Mouse (Mus musculus) embryonic facial prominence, embryonic 12.5 days (tissue): ENCODE results near the gene Npas3. TPM values are rescaled to one million over a fixed set of nuclear protein-coding genes. Genes with fewer than 3 reads are reported as not detected.

Experiments used
- ATAC-seq: fragments of 200-750 bp; cut with Nextera tagmentation; 2 replicates; pipeline ENCODE4 v1.8.0; 2017; ENCODE audit not compliant: insufficient number of reproducible peaks, insufficient read depth, low FRiP score, low TSS enrichment
- H3K27ac ChIP-seq: fragments of 300-500 bp; sonication (generic); 2 replicates; pipeline ENCODE4 v1.5.1; 2016; ENCODE audit warnings: mild to moderate bottlenecking
- H3K27me3 ChIP-seq: fragments of 300-500 bp; sonication (generic); 2 replicates; pipeline ENCODE4 v1.6.1; 2016; ENCODE audit warnings: mild to moderate bottlenecking, moderate library complexity
- H3K36me3 ChIP-seq: fragments of 300-500 bp; sonication (generic); 2 replicates; pipeline ENCODE4 v1.6.1; 2016; ENCODE audit warnings: mild to moderate bottlenecking
- H3K4me1 ChIP-seq: fragments of 300-500 bp; sonication (generic); 2 replicates; pipeline ENCODE4 v1.6.1; 2016
- H3K4me2 ChIP-seq: fragments of 300-500 bp; sonication (generic); replicated peaks from 2 replicates; pipeline ENCODE4 v1.6.1; 2016; ENCODE audit warnings: mild to moderate bottlenecking, moderate library complexity
- H3K4me3 ChIP-seq: fragments of 300-500 bp; sonication (generic); 2 replicates; pipeline ENCODE4 v1.5.1; 2016; ENCODE audit warnings: mild to moderate bottlenecking
- H3K9ac ChIP-seq: fragments of 300-500 bp; sonication (generic); 2 replicates; pipeline ENCODE4 v1.6.1; 2016; ENCODE audit warnings: mild to moderate bottlenecking, moderate library complexity
- H3K9me3 ChIP-seq: fragments of 300-500 bp; sonication (generic); 2 replicates; pipeline ENCODE4 v1.6.1; 2016; ENCODE audit warnings: mild to moderate bottlenecking, moderate library complexity
- WGBS: fragments of 180-500 bp; shearing (Covaris S2); methylation state at CpG from one replicate; pipeline ENCODE4 v1.1.7; 2016; 5-methylcytosine and 5-hydroxymethylcytosine counted together
- polyA plus RNA-seq: library from polyadenylated mRNA; unstranded; fragments of >200 nt; fragmentation: Nextera tagmentation; extraction: Ambion mirVana; gene quantifications from 2 replicates; pipeline ENCODE4 v1.2.1, GENCODE M21; 2016

Npas3 gene
- polyA plus RNA-seq, 1 experiment from 2014 or later: 6.4 TPM

- Histone ChIP-seq H3K4me2 (no peak overlapping the region), H3K4me1 (0 out of 2 replicates have a peak, but pooled peaks cover 3% of the 10 kb centered on the region), H3K27ac (no peak overlapping the region), H3K27me3 (no peaks in the 10 kb centered on the region), H3K36me3 (no peaks in the 10 kb centered on the region), H3K9me3 (no peaks in the 10 kb centered on the region), H3K4me3 (no peak overlapping the region), H3K9ac (no peak overlapping the region)
- WGBS: 91% methylated on average over 2 of the region's 2 CpGs
- ATAC-seq: no peak
Observed at GRCm38 (mm10) chr12:53671846-53672245, 423.4 kb downstream of the Npas3 start.

DNA sequence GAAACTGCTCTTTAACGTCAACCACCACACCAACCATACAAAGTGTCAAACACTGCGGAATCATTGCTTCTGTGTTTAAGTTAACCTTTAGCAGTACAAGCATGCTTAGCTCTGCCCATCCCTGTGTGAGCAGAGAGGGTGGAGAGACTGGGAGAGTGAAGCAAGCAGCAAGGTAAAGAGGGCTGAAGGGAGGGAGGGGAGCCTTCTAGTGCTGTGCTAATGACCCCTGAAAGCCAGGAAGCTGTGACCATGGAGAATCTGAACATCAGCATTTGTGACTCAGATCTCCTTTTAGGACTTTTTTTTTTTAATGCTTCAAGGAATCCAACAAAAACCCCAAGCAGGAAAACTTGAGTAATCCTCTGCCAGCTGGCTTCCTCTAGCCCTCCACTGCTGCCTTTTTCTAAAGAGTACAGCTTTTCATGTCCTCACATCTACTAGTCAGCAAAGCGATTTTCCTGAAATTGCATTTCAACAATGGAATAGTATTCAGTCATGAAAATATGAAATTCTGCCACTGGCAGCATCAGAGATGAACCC is 428.7 kb downstream of the Npas3 start:
- ATAC-seq: no peak
- H3K27me3 ChIP-seq: no peaks in the 10 kb centered on the region
- no peaks in the 10 kb centered on the region for H3K9me3 ChIP-seq
- H3K4me1 ChIP-seq: no peaks in the 10 kb centered on the region
- H3K4me3 ChIP-seq: no peak overlapping the region
- WGBS: 75% methylated on average over 3 of the region's 3 CpGs
- no peak overlapping the region for H3K4me2 ChIP-seq
- H3K36me3 ChIP-seq: no peaks in the 10 kb centered on the region
- H3K9ac ChIP-seq: no peak overlapping the region
- no peak overlapping the region for H3K27ac ChIP-seq

- H3K9ac ChIP-seq: no peak overlapping the region
- H3K4me3 ChIP-seq: no peak overlapping the region
- H3K36me3 ChIP-seq: no peaks in the 10 kb centered on the region
- H3K27ac ChIP-seq: no peak overlapping the region
- no peaks in the 10 kb centered on the region for H3K9me3 ChIP-seq
- H3K4me1 ChIP-seq: no peaks in the 10 kb centered on the region
- 42% methylated on average over 3 of the region's 3 CpGs for WGBS
- no peak for ATAC-seq
- H3K4me2 ChIP-seq: no peak overlapping the region
- H3K27me3 ChIP-seq: no peaks in the 10 kb centered on the region
Observed at GRCm38 (mm10) chr12:53678166-53678565, 429.7 kb downstream of the Npas3 start.

- Histone ChIP-seq H3K4me3 (no peak overlapping the region), H3K27me3 (no peaks in the 10 kb centered on the region), H3K9me3 (no peaks in the 10 kb centered on the region), H3K9ac (no peak overlapping the region), H3K4me2 (no peak overlapping the region), H3K36me3 (no peaks in the 10 kb centered on the region), H3K4me1 (no peaks in the 10 kb centered on the region), H3K27ac (no peak overlapping the region)
- WGBS: 93% methylated on average over 4 of the region's 4 CpGs
- ATAC-seq: no peak
Observed at GRCm38 (mm10) chr12:53679161-53679560, 430.7 kb downstream of the Npas3 start.

GRCm38 (mm10) chr12:53680501-53680900 is 432.0 kb downstream of the Npas3 start:
- Histone ChIP-seq H3K27me3 (no peaks in the 10 kb centered on the region), H3K4me1 (no peaks in the 10 kb centered on the region), H3K4me3 (no peak overlapping the region), H3K4me2 (no peak overlapping the region), H3K36me3 (no peaks in the 10 kb centered on the region), H3K9me3 (no peaks in the 10 kb centered on the region), H3K27ac (no peak overlapping the region), H3K9ac (no peak overlapping the region)
- no peak for ATAC-seq
- 62% methylated on average over 3 of the region's 3 CpGs for WGBS

DNA sequence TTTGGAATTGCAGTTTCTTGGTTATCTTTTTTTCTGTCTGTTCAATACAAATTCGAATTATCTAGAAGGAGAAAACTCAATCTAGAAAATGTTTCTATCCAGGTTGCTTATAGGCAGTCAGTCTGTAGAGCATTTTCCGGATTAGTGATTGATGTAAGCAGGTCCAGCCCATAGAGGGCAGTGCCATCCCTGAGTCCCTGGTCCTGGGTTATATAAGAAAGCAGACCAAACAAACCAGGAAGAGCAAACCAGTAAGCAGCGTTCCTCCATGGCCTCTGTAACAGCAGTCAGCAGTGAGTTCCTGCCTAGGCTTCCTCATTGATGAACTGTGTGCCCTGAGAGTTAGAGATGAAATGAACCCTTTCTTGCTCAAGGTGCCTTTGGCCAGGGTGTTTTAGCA is 433.6 kb downstream of the Npas3 start:
- H3K4me3 ChIP-seq: no peak overlapping the region
- no peak overlapping the region for H3K4me2 ChIP-seq
- H3K27me3 ChIP-seq: no peaks in the 10 kb centered on the region
- no peaks in the 10 kb centered on the region for H3K9me3 ChIP-seq
- H3K4me1 ChIP-seq: no peaks in the 10 kb centered on the region
- no peaks in the 10 kb centered on the region for H3K36me3 ChIP-seq
- 57% methylated on average over 3 of the region's 3 CpGs for WGBS
- ATAC-seq: no peak
- no peak overlapping the region for H3K27ac ChIP-seq
- H3K9ac ChIP-seq: no peak overlapping the region

DNA sequence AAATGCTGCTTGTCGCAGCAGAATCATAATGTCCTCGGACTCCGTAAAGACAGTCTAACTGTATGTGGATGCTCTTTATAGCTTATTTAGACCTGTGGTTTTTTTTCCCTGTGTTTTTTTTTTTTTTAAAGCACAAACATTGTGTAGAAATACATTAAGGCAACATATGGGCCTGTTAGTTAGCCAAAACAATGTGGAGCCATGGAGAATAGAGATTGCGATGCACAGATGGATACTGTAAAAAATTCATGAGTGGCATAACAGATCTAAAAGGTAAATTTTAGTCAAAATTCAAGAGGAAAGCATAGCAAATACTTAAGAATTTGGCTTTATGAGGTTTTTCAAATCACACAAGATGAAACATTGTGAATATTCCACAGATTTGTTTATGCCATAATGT is 444.0 kb downstream of the Npas3 start:
- no peak for ATAC-seq
- Histone ChIP-seq H3K27ac (no peak overlapping the region), H3K9me3 (no peaks in the 10 kb centered on the region), H3K27me3 (no peaks in the 10 kb centered on the region), H3K4me3 (no peak overlapping the region), H3K9ac (no peak overlapping the region), H3K4me1 (no peaks in the 10 kb centered on the region), H3K36me3 (no peaks in the 10 kb centered on the region), H3K4me2 (no peak overlapping the region)
- 93% methylated on average over 4 of the region's 4 CpGs for WGBS

DNA sequence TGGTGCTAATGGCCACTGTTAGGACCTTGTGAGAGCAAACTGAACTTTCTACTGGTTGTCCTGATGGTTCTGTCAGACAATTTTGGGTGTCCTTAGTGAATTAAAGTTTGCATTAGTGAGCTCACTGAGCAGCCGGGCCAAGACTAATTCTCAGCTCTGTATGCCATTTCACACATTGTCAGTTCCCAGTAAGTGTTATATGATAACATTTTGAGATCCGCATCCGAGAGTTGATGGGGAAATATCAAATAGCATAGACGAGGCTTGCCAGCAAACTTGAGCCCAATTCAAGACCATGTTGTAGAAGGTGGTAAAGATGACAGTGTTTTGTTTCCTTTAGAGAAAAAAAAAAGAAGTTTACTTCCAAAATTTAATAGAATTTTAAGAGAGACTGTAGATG is 445.9 kb downstream of the Npas3 start:
- H3K4me1 ChIP-seq: no peaks in the 10 kb centered on the region
- ATAC-seq: no peak
- H3K27me3 ChIP-seq: no peaks in the 10 kb centered on the region
- H3K4me2 ChIP-seq: no peak overlapping the region
- no peaks in the 10 kb centered on the region for H3K36me3 ChIP-seq
- H3K9me3 ChIP-seq: no peaks in the 10 kb centered on the region
- H3K9ac ChIP-seq: no peak overlapping the region
- H3K27ac ChIP-seq: no peak overlapping the region
- H3K4me3 ChIP-seq: no peak overlapping the region
- WGBS: 81% methylated on average over 4 of the region's 4 CpGs

DNA sequence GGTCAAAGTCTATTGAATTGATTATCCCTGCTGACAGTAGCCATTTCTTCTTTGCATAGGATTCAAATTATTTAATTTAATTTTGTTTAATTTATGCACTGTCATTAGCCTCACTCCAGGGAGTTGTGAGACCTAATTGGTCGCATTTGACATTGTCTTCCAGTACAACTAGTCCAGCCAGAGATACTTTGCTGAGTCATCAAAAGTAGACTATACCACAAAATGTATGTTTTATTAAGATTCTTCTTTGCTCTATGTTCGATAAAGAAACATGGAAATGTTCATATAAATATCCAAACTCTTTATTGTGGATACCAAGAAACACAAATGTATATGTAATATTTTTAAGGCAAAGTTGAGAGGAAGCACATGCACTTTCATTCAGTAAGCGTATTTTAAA is 446.8 kb downstream of the Npas3 start:
- H3K4me1 ChIP-seq: no peaks in the 10 kb centered on the region
- 90% methylated on average over 3 of the region's 3 CpGs for WGBS

GRCm38 (mm10) chr12:53697645-53698044 is 449.2 kb downstream of the Npas3 start:
- no peaks in the 10 kb centered on the region for H3K27me3 ChIP-seq
- ATAC-seq: no peak
- no peak overlapping the region for H3K27ac ChIP-seq
- no peaks in the 10 kb centered on the region for H3K36me3 ChIP-seq
- H3K4me2 ChIP-seq: no peak overlapping the region
- H3K9me3 ChIP-seq: no peaks in the 10 kb centered on the region
- 88% methylated on average over 7 of the region's 7 CpGs for WGBS
- H3K4me3 ChIP-seq: no peak overlapping the region
- H3K9ac ChIP-seq: no peak overlapping the region
- no peaks in the 10 kb centered on the region for H3K4me1 ChIP-seq

More for the DNA sequence above, 446.8 kb downstream of the Npas3 start:
- no peak overlapping the region for H3K9ac ChIP-seq
- no peak overlapping the region for H3K4me2 ChIP-seq
- H3K27ac ChIP-seq: no peak overlapping the region
- no peaks in the 10 kb centered on the region for H3K9me3 ChIP-seq
- ATAC-seq: no peak
- H3K27me3 ChIP-seq: no peaks in the 10 kb centered on the region
- H3K4me3 ChIP-seq: no peak overlapping the region
- no peaks in the 10 kb centered on the region for H3K36me3 ChIP-seq

DNA sequence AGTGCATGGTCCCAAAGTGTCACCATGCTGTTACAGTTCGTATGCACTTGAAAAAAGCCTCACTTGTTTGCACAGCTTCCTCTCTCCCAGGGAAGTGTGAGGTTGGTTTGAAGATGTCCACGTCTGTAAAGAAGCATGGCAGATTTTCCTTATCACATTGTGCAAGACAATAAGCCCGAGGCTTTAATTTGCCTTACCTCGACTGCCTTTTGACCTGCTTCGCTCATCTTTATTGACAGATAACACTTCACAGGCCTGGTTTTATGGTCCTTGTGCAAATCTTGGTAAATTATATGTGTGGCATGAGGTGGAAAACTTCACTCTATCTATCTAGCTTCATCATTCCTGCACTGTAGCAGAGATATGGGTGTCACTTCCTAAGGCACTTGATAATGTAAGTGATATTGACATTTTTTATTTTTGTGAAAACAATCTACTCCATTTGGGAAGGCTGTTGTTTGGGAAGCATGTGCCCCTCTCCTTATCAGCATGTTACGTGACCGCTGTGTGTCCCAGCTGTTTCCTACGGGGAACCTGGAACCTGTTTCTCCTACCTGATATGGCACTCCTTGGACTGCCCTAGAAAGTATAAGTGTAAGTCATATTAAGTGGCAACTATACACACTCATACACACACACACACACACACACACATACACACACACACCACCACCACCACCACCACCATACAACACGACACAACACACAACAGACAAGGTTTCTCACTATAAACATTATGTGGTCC is 450.2 kb downstream of the Npas3 start:
- H3K9ac ChIP-seq: no peak overlapping the region
- no peaks in the 10 kb centered on the region for H3K4me1 ChIP-seq
- H3K4me2 ChIP-seq: no peak overlapping the region
- no peaks in the 10 kb centered on the region for H3K27me3 ChIP-seq
- H3K9me3 ChIP-seq: no peaks in the 10 kb centered on the region
- 89% methylated on average over 9 of the region's 9 CpGs for WGBS
- no peaks in the 10 kb centered on the region for H3K36me3 ChIP-seq
- no peak for ATAC-seq
- H3K27ac ChIP-seq: no peak overlapping the region
- no peak overlapping the region for H3K4me3 ChIP-seq

- Histone ChIP-seq H3K4me3 (no peak overlapping the region), H3K27me3 (no peaks in the 10 kb centered on the region), H3K9me3 (no peaks in the 10 kb centered on the region), H3K9ac (no peak overlapping the region), H3K4me1 (no peaks in the 10 kb centered on the region), H3K27ac (no peak overlapping the region), H3K36me3 (no peaks in the 10 kb centered on the region), H3K4me2 (no peak overlapping the region)
- WGBS: 62% methylated on average over 6 of the region's 6 CpGs
- no peak for ATAC-seq
Observed at GRCm38 (mm10) chr12:53719896-53720295, 471.4 kb downstream of the Npas3 start.
